Mouse (Mus musculus): ENCODE data around the gene Exo5. TPM values are rescaled to one million over a fixed set of nuclear protein-coding genes. Genes with fewer than 3 reads are reported as not detected.

Gene Exo5
- polyA plus RNA-seq, 1 experiment from 2014 or later: 44.6 TPM

- H3K9ac ChIP-seq (replicated peaks; ENCODE audit: low read depth, low read length): peak overlapping the region; percentile 72
- no peaks in the 10 kb centered on the region for H3K36me3 ChIP-seq (ENCODE audit: control insufficient read depth, insufficient read depth)
- H3K27ac ChIP-seq (ENCODE audit: low read length): peak overlapping the region; percentile 31; the same call in 1 of the 2 replicates
- ATAC-seq: no peak
- H3K4me2 ChIP-seq (ENCODE audit: low read length): peak overlapping the region; percentile 75
- H3K4me1 ChIP-seq (replicated peaks; ENCODE audit: control insufficient read depth, insufficient read depth, low read length): peaks cover 10% of the 10 kb centered on the region
- no peaks in the 10 kb centered on the region for H3K9me3 ChIP-seq (ENCODE audit: control insufficient read depth, low read length)
- 5% methylated on average over 20 of the region's 20 CpGs for WGBS
- H3K27me3 ChIP-seq (replicated peaks; ENCODE audit: control insufficient read depth, insufficient read depth, low read length): no peaks in the 10 kb centered on the region
- peak overlapping the region; percentile 67 for H3K4me3 ChIP-seq (replicated peaks; ENCODE audit: low read length)
Measured at GRCm38 (mm10) chr4:120950763-120951427, 26.1 kb upstream of the Exo5 start.

- Histone ChIP-seq H3K4me2 (ENCODE audit: low read length) (no peak overlapping the region), H3K9me3 (ENCODE audit: control insufficient read depth, low read length) (no peaks in the 10 kb centered on the region), H3K4me3 (replicated peaks; ENCODE audit: low read length) (no peak overlapping the region), H3K9ac (replicated peaks; ENCODE audit: low read depth, low read length) (no peak overlapping the region), H3K27ac (ENCODE audit: low read length) (no peak overlapping the region), H3K36me3 (ENCODE audit: control insufficient read depth, insufficient read depth) (no peaks in the 10 kb centered on the region), H3K4me1 (replicated peaks; ENCODE audit: control insufficient read depth, insufficient read depth, low read length) (peaks cover 10% of the 10 kb centered on the region), H3K27me3 (replicated peaks; ENCODE audit: control insufficient read depth, insufficient read depth, low read length) (no peaks in the 10 kb centered on the region)
- no peak for ATAC-seq
- WGBS: 85% methylated on average over 3 of the region's 3 CpGs
Measured at GRCm38 (mm10) chr4:120948938-120949337, 24.1 kb upstream of the Exo5 start.

DNA sequence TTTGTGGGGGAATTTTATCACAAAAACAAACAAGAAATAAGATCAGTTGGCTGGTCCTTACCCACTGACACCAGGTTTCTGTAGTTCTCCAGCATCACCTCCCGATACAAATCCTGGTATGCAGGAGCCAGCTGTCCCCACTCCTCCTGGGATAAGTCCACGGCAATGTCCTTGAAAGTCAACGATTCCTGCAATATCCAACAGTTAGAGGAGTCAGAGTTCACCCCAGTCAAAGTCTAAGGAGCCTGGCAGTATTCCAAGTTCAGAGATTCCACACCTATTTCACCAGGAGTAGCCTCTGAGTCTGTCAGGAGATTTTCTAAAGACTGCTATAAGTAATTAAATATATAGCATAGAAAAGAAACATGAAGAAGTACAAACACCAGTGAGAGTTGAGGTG, 10.2 kb upstream of the Exo5 start:
- H3K27me3 ChIP-seq (replicated peaks; ENCODE audit: control insufficient read depth, insufficient read depth, low read length): no peaks in the 10 kb centered on the region
- no peak overlapping the region for H3K9ac ChIP-seq (replicated peaks; ENCODE audit: low read depth, low read length)
- WGBS: 87% methylated on average over 3 of the region's 3 CpGs
- H3K4me1 ChIP-seq (replicated peaks; ENCODE audit: control insufficient read depth, insufficient read depth, low read length): no peaks in the 10 kb centered on the region
- peaks cover 5% of the 10 kb centered on the region; the same call in 1 of the 2 replicates for H3K9me3 ChIP-seq (ENCODE audit: control insufficient read depth, low read length)
- no peak overlapping the region for H3K4me2 ChIP-seq (ENCODE audit: low read length)
- no peak overlapping the region for H3K27ac ChIP-seq (ENCODE audit: low read length)
- peaks cover 5% of the 10 kb centered on the region; the same call in 1 of the 2 replicates for H3K36me3 ChIP-seq (ENCODE audit: control insufficient read depth, insufficient read depth)
- ATAC-seq: no peak
- no peak overlapping the region for H3K4me3 ChIP-seq (replicated peaks; ENCODE audit: low read length)

GRCm38 (mm10) chr4:120930736-120931135, 5.9 kb upstream of the Exo5 start:
- no peaks in the 10 kb centered on the region for H3K27me3 ChIP-seq (replicated peaks; ENCODE audit: control insufficient read depth, insufficient read depth, low read length)
- no peak overlapping the region for H3K4me2 ChIP-seq (ENCODE audit: low read length)
- no peak overlapping the region for H3K27ac ChIP-seq (ENCODE audit: low read length)
- H3K4me1 ChIP-seq (replicated peaks; ENCODE audit: control insufficient read depth, insufficient read depth, low read length): no peaks in the 10 kb centered on the region
- peaks cover 5% of the 10 kb centered on the region; the same call in 1 of the 2 replicates for H3K36me3 ChIP-seq (ENCODE audit: control insufficient read depth, insufficient read depth)
- no peak overlapping the region for H3K4me3 ChIP-seq (replicated peaks; ENCODE audit: low read length)
- WGBS: 97% methylated on average over 18 of the region's 18 CpGs
- H3K9ac ChIP-seq (replicated peaks; ENCODE audit: low read depth, low read length): no peak overlapping the region
- no peak for ATAC-seq
- H3K9me3 ChIP-seq (ENCODE audit: control insufficient read depth, low read length): peaks cover 5% of the 10 kb centered on the region; the same call in 1 of the 2 replicates

GRCm38 (mm10) chr4:120928686-120929085, 3.9 kb upstream of the Exo5 start:
- WGBS: 85% methylated on average over 3 of the region's 3 CpGs
- peaks cover 5% of the 10 kb centered on the region; the same call in 1 of the 2 replicates for H3K4me1 ChIP-seq (replicated peaks; ENCODE audit: control insufficient read depth, insufficient read depth, low read length)
- H3K9me3 ChIP-seq (ENCODE audit: control insufficient read depth, low read length): peaks cover 5% of the 10 kb centered on the region; the same call in 1 of the 2 replicates
- peaks cover 5% of the 10 kb centered on the region; the same call in 1 of the 2 replicates for H3K36me3 ChIP-seq (ENCODE audit: control insufficient read depth, insufficient read depth)
- H3K4me2 ChIP-seq (ENCODE audit: low read length): no peak overlapping the region
- H3K4me3 ChIP-seq (replicated peaks; ENCODE audit: low read length): no peak overlapping the region
- ATAC-seq: no peak
- H3K27me3 ChIP-seq (replicated peaks; ENCODE audit: control insufficient read depth, insufficient read depth, low read length): no peaks in the 10 kb centered on the region
- H3K27ac ChIP-seq (ENCODE audit: low read length): no peak overlapping the region
- no peak overlapping the region for H3K9ac ChIP-seq (replicated peaks; ENCODE audit: low read depth, low read length)

DNA sequence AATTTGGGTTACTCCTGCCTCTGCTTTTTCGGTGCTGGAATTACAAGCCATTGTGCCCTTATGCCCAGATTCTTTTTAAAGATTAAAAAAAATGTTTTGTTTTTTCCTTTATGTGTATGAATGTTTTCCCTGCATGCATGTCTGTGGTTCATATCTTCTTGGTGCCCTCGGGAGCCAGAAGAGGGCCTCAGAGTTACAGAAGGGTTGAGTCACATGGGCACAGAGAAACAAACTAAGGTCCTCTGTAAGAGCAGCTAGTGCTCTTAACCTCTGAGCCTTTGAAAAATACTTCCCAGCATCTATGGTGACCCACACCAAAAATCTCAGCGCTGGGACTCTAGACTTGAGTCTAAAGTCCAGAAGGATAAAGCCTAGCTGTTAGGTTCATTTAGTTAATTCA, 569 bp upstream of the Exo5 start:
- H3K27ac ChIP-seq (ENCODE audit: low read length): peak overlapping the region; percentile 92
- H3K9ac ChIP-seq (replicated peaks; ENCODE audit: low read depth, low read length): peak overlapping the region; percentile 90
- peak overlapping the region; percentile 76 for H3K4me3 ChIP-seq (replicated peaks; ENCODE audit: low read length)
- H3K36me3 ChIP-seq (ENCODE audit: control insufficient read depth, insufficient read depth): peaks cover 16% of the 10 kb centered on the region
- ATAC-seq: peak; percentile 36; the same call in 1 of the 2 replicates
- peak overlapping the region; percentile 65 for H3K4me2 ChIP-seq (ENCODE audit: low read length)
- H3K4me1 ChIP-seq (replicated peaks; ENCODE audit: control insufficient read depth, insufficient read depth, low read length): peaks cover 5% of the 10 kb centered on the region; the same call in 1 of the 2 replicates
- H3K27me3 ChIP-seq (replicated peaks; ENCODE audit: control insufficient read depth, insufficient read depth, low read length): no peaks in the 10 kb centered on the region
- WGBS: 16% methylated on average over 3 of the region's 3 CpGs
- peaks cover 9% of the 10 kb centered on the region for H3K9me3 ChIP-seq (ENCODE audit: control insufficient read depth, low read length)

DNA sequence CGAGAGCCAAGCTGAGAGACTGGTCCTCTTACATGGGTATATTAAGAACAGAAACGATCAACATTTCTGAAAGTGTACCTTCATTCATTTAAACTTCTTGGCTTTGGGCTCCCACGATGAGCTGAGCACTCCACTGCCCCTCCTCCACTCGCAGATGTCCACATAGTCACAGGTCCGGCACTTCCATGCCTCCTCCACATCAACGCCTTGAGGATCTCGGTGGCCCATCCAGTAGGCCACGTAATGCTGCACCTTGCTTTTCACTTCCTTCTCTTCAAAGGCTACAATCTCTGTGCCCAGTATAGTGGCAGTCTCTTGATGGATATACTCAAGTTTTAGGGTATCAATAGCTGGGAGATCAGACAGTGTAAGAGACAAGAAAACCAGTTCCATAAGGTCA, 3.4 kb downstream of the Exo5 start:
- no peak for ATAC-seq
- 96% methylated on average over 8 of the region's 8 CpGs for WGBS
- no peaks in the 10 kb centered on the region for H3K27me3 ChIP-seq (replicated peaks; ENCODE audit: control insufficient read depth, insufficient read depth, low read length)
- H3K27ac ChIP-seq (ENCODE audit: low read length): no peak overlapping the region
- H3K9me3 ChIP-seq (ENCODE audit: control insufficient read depth, low read length): peaks cover 9% of the 10 kb centered on the region
- no peak overlapping the region for H3K4me3 ChIP-seq (replicated peaks; ENCODE audit: low read length)
- H3K4me1 ChIP-seq (replicated peaks; ENCODE audit: control insufficient read depth, insufficient read depth, low read length): peaks cover 5% of the 10 kb centered on the region; the same call in 1 of the 2 replicates
- H3K9ac ChIP-seq (replicated peaks; ENCODE audit: low read depth, low read length): no peak overlapping the region
- H3K4me2 ChIP-seq (ENCODE audit: low read length): no peak overlapping the region
- H3K36me3 ChIP-seq (ENCODE audit: control insufficient read depth, insufficient read depth): peaks cover 21% of the 10 kb centered on the region

DNA sequence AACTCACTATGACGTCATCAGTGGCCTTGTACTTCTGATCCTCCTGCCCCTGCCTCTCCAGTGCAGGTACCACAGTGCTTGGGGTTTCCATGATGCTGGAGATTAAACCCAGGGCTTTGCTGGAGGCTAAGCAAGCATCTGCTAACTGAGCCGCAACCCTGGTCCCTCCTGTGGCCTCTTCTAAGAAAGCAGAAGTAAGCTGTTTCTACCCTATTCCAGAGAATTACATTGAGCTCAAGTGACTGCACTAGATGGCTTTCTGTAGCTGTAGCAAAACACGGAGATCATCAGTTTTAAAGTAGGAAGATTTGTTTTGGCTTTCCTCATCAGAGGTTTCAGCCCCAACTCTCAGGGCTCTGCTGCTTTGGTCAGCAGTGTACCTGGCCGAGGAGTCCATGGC, 10.3 kb downstream of the Exo5 start:
- Histone ChIP-seq H3K27ac (ENCODE audit: low read length) (no peak overlapping the region), H3K4me2 (ENCODE audit: low read length) (no peak overlapping the region), H3K4me3 (replicated peaks; ENCODE audit: low read length) (no peak overlapping the region), H3K4me1 (replicated peaks; ENCODE audit: control insufficient read depth, insufficient read depth, low read length) (no peaks in the 10 kb centered on the region), H3K9ac (replicated peaks; ENCODE audit: low read depth, low read length) (no peak overlapping the region), H3K27me3 (replicated peaks; ENCODE audit: control insufficient read depth, insufficient read depth, low read length) (no peaks in the 10 kb centered on the region), H3K36me3 (ENCODE audit: control insufficient read depth, insufficient read depth) (no peaks in the 10 kb centered on the region), H3K9me3 (ENCODE audit: control insufficient read depth, low read length) (no peaks in the 10 kb centered on the region)
- ATAC-seq: no peak
- 74% methylated on average over 4 of the region's 4 CpGs for WGBS

DNA sequence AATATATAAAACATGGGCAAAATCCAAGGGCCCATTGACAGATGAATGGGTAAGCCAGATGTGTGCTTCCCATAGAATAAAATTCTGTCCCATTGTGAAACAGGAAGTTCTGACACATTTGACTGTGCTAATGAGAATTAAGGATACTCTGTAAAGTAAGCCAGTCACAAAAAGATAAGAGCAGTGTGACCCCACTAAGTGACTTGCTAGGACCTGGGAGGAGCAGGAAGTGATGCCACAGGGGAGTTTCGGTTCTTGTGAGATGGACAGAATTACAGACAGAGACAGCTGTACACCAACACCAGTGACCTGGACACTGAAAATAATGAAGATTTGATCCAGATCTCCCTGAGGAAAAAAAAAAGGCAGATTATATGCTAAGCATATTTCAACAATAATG, 11.0 kb downstream of the Exo5 start:
- H3K9ac ChIP-seq (replicated peaks; ENCODE audit: low read depth, low read length): no peak overlapping the region
- H3K36me3 ChIP-seq (ENCODE audit: control insufficient read depth, insufficient read depth): no peaks in the 10 kb centered on the region
- no peak overlapping the region for H3K4me2 ChIP-seq (ENCODE audit: low read length)
- no peaks in the 10 kb centered on the region for H3K27me3 ChIP-seq (replicated peaks; ENCODE audit: control insufficient read depth, insufficient read depth, low read length)
- H3K9me3 ChIP-seq (ENCODE audit: control insufficient read depth, low read length): no peaks in the 10 kb centered on the region
- no peaks in the 10 kb centered on the region for H3K4me1 ChIP-seq (replicated peaks; ENCODE audit: control insufficient read depth, insufficient read depth, low read length)
- no peak overlapping the region for H3K4me3 ChIP-seq (replicated peaks; ENCODE audit: low read length)
- ATAC-seq: no peak
- WGBS: 90% methylated on average over 1 of the region's 1 CpGs
- no peak overlapping the region for H3K27ac ChIP-seq (ENCODE audit: low read length)

Data from forebrain, embryonic 16.5 days (tissue).